Mouse (Mus musculus) olfactory bulb, adult 2 months (tissue): Measurements from ENCODE around the gene Iqsec1.

Experiments used
- CTCF ChIP-seq: fragments of 200-500 bp; IDR thresholded peaks from 2 replicates; pipeline ENCODE4 v1.5.1; 2012; ENCODE audit warnings: low read depth, mild to moderate bottlenecking, low read length, moderate library complexity; ENCODE audit not compliant: insufficient read depth
- POLR2A ChIP-seq: fragments of 200-500 bp; IDR thresholded peaks from 2 replicates; pipeline ENCODE4 v1.6.1; 2012; ENCODE audit warnings: mild to moderate bottlenecking, low read depth, low read length, moderate library complexity; ENCODE audit not compliant: insufficient read depth

GRCm38 (mm10) chr6:90692404-90692803 is 296.1 kb downstream of the Iqsec1 start:
- TF ChIP-seq CTCF (no peak), POLR2A (no peak)
